Mouse (Mus musculus) erythroblast, embryonic 14.5 days (primary cell): Measurements from ENCODE around the gene Utp6.

ENCODE experiments used
- GATA1 ChIP-seq: IDR thresholded peaks from 2 replicates; pipeline ENCODE4 v1.6.1; 2012; ENCODE audit warnings: low read length, inconsistent platforms, mixed read lengths
- TAL1 ChIP-seq: IDR thresholded peaks from 3 replicates; pipeline ENCODE4 v1.6.1; 2012; ENCODE audit warnings: low read length, inconsistent platforms, mixed read lengths

GRCm38 (mm10) chr11:79961346-79962124 lies 655 bp downstream of the Utp6 start:
- TF ChIP-seq TAL1 (no peak), GATA1 (no peak)
